Mouse (Mus musculus) embryonic facial prominence, embryonic 11.5 days (tissue): ENCODE measurements around the gene Gm21983. TPM values are rescaled to one million over a fixed set of nuclear protein-coding genes. Genes with fewer than 3 reads are reported as not detected.
A peak's percentile ranks its signal among the peaks of the same experiment; 100 is the strongest.

ENCODE experiments used
- ATAC-seq: fragments of 200-750 bp; cut with Nextera tagmentation; replicated peaks from 2 replicates; pipeline ENCODE4 v1.8.0; 2017; ENCODE audit warnings: low read depth; ENCODE audit not compliant: insufficient number of reproducible peaks, low FRiP score, low TSS enrichment
- DNase-seq: peaks from one replicate; pipeline ENCODE4 v3.0.0-alpha.2; 2015; ENCODE audit warnings: low spot score
- H3K27ac ChIP-seq: fragments of 300-500 bp; sonication (generic); replicated peaks from 2 replicates; pipeline ENCODE4 v1.5.1; 2014; ENCODE audit warnings: mild to moderate bottlenecking, low read depth, low read length, control low read depth
- H3K27me3 ChIP-seq: fragments of 300-500 bp; sonication (generic); 2 replicates; pipeline ENCODE4 v1.6.1; 2014; ENCODE audit warnings: mild to moderate bottlenecking, low read length, moderate library complexity, mixed read lengths; ENCODE audit not compliant: control insufficient read depth, insufficient read depth
- H3K36me3 ChIP-seq: fragments of 300-500 bp; sonication (generic); replicated peaks from 2 replicates; pipeline ENCODE4 v1.6.1; 2014; ENCODE audit warnings: low read depth, mild to moderate bottlenecking, low read length, moderate library complexity, mixed read lengths; ENCODE audit not compliant: control insufficient read depth, insufficient read depth
- H3K4me1 ChIP-seq: fragments of 300-500 bp; sonication (generic); 2 replicates; pipeline ENCODE4 v1.6.1; 2014; ENCODE audit warnings: low read length, mixed read lengths; ENCODE audit not compliant: control insufficient read depth, insufficient read depth
- H3K4me2 ChIP-seq: fragments of 300-500 bp; sonication (generic); 2 replicates; pipeline ENCODE4 v1.6.1; 2014; ENCODE audit warnings: low read depth, mild to moderate bottlenecking, control low read depth, low read length, moderate library complexity
- H3K4me3 ChIP-seq: fragments of 300-500 bp; sonication (generic); 2 replicates; pipeline ENCODE4 v1.5.1; 2014; ENCODE audit warnings: low read depth, low read length, control low read depth
- H3K9ac ChIP-seq: fragments of 300-500 bp; sonication (generic); replicated peaks from 2 replicates; pipeline ENCODE4 v1.6.1; 2014; ENCODE audit warnings: mild to moderate bottlenecking, control low read depth, low read length
- H3K9me3 ChIP-seq: fragments of 300-500 bp; sonication (generic); replicated peaks from 2 replicates; pipeline ENCODE4 v1.6.1; 2016; ENCODE audit warnings: mild to moderate bottlenecking, low read length, inconsistent platforms, mixed read lengths; ENCODE audit not compliant: control insufficient read depth
- WGBS: fragments of 180-500 bp; shearing (Covaris S2); extraction: QIAGEN DNeasy Blood & Tissue Kit; methylation state at CpG from one replicate; pipeline ENCODE4 v1.1.7; 2014; 5-methylcytosine and 5-hydroxymethylcytosine counted together
- polyA plus RNA-seq: library from polyadenylated mRNA; unstranded; fragments of >200 nt; fragmentation: Nextera tagmentation; extraction: Ambion mirVana; gene quantifications from 2 replicates; pipeline ENCODE4 v1.2.1, GENCODE M21; 2014

The Gm21983 gene
- polyA plus RNA-seq, 1 experiment from 2014 or later: not detected

GRCm38 (mm10) chr7:27164112-27164947 is 16.6 kb downstream of the Gm21983 start:
- Histone ChIP-seq H3K27ac (no peak overlapping the region), H3K4me3 (no peak overlapping the region), H3K36me3 (peaks cover 6% of the 10 kb centered on the region), H3K4me1 (peaks cover 11% of the 10 kb centered on the region), H3K9me3 (no peaks in the 10 kb centered on the region), H3K27me3 (no peaks in the 10 kb centered on the region), H3K9ac (peak overlapping the region; percentile 10; the same call in 1 of the 2 replicates), H3K4me2 (peak overlapping the region; percentile 25)
- WGBS: 84% methylated on average over 33 of the region's 33 CpGs
- DNase-seq (no peak), ATAC-seq (no peak)

DNA sequence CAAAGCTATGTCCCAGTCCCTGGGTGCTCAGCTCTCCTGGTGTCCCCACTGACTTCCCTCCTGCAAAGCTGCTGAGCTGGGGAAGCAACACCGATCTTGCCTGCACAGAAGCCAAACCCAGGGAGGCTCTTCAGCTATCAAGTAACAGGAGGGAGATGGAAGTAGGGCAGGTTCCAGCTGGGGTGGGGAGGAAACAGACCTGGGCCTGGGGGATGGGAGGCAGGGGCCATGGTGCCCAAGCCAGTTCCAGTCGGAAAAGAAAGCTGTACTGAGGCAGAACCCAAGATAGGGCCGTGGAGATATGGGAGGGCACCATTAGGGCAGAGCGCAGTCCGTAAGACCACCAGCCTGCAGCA is 17.5 kb downstream of the Gm21983 start:
- Histone ChIP-seq H3K9ac (no peak overlapping the region; the same call in 1 of the 2 replicates), H3K36me3 (peaks cover 15% of the 10 kb centered on the region), H3K27ac (no peak overlapping the region), H3K27me3 (no peaks in the 10 kb centered on the region), H3K4me2 (no peak overlapping the region), H3K4me1 (peaks cover 11% of the 10 kb centered on the region), H3K4me3 (no peak overlapping the region), H3K9me3 (no peaks in the 10 kb centered on the region)
- DNase-seq (no peak), ATAC-seq (no peak)
- WGBS: 75% methylated on average over 5 of the region's 5 CpGs

- no peak for DNase-seq
- H3K9ac ChIP-seq: no peak overlapping the region; the same call in 1 of the 2 replicates
- H3K9me3 ChIP-seq: no peaks in the 10 kb centered on the region
- 91% methylated on average over 5 of the region's 5 CpGs for WGBS
- H3K27ac ChIP-seq: no peak overlapping the region
- H3K27me3 ChIP-seq: no peaks in the 10 kb centered on the region
- H3K4me1 ChIP-seq: peaks cover 11% of the 10 kb centered on the region
- no peak overlapping the region for H3K4me2 ChIP-seq
- H3K36me3 ChIP-seq: peaks cover 15% of the 10 kb centered on the region
- no peak overlapping the region for H3K4me3 ChIP-seq
- ATAC-seq: no peak
These were observed 18.0 kb downstream of the Gm21983 start for GRCm38 (mm10) chr7:27162780-27163449.

GRCm38 (mm10) chr7:27161744-27162143 is 19.1 kb downstream of the Gm21983 start:
- no peak overlapping the region for H3K27ac ChIP-seq
- no peaks in the 10 kb centered on the region for H3K27me3 ChIP-seq
- H3K4me1 ChIP-seq: peaks cover 11% of the 10 kb centered on the region
- WGBS: 82% methylated on average over 4 of the region's 4 CpGs
- H3K36me3 ChIP-seq: peaks cover 15% of the 10 kb centered on the region
- H3K4me3 ChIP-seq: no peak overlapping the region
- no peak overlapping the region for H3K4me2 ChIP-seq
- no peak overlapping the region; the same call in 1 of the 2 replicates for H3K9ac ChIP-seq
- H3K9me3 ChIP-seq: no peaks in the 10 kb centered on the region
- ATAC-seq: no peak
- DNase-seq: no peak

DNA sequence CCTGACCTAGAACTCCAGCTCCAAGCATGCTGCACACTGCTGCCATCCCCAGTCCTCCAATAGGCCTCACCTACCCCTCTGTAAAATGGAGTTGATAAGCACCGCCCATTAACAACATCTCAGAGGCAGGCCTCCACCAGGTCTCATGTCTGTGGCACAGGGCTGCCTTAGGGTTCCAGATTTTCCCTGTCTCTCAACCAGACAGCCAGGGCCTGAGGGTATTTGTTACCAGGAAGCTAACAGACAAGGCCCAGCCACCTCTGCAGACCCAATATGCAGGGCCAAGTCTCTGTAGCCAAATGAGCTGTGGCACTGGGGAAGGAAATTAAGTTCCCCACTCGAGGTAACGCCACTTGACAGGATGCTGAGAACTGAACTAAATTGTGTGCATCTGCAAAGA is 20.0 kb downstream of the Gm21983 start:
- H3K4me2 ChIP-seq: no peak overlapping the region
- H3K9me3 ChIP-seq: no peaks in the 10 kb centered on the region
- no peaks in the 10 kb centered on the region for H3K27me3 ChIP-seq
- H3K36me3 ChIP-seq: peaks cover 15% of the 10 kb centered on the region
- H3K4me3 ChIP-seq: no peak overlapping the region
- DNase-seq: no peak
- no peak overlapping the region for H3K27ac ChIP-seq
- 86% methylated on average over 3 of the region's 3 CpGs for WGBS
- peaks cover 11% of the 10 kb centered on the region for H3K4me1 ChIP-seq
- ATAC-seq: no peak
- H3K9ac ChIP-seq: no peak overlapping the region

- Histone ChIP-seq H3K27ac (no peak overlapping the region), H3K36me3 (peaks cover 15% of the 10 kb centered on the region)
These were observed 21.0 kb downstream of the Gm21983 start for GRCm38 (mm10) chr7:27159882-27160281.

GRCm38 (mm10) chr7:27159256-27159655 is 21.6 kb downstream of the Gm21983 start:
- Histone ChIP-seq H3K4me2 (no peak overlapping the region), H3K27ac (no peak overlapping the region), H3K9me3 (no peaks in the 10 kb centered on the region), H3K4me1 (no peaks in the 10 kb centered on the region; the same call in none of the 2 replicates), H3K36me3 (peaks cover 11% of the 10 kb centered on the region), H3K4me3 (no peak overlapping the region), H3K27me3 (no peaks in the 10 kb centered on the region), H3K9ac (no peak overlapping the region)
- 93% methylated on average over 6 of the region's 6 CpGs for WGBS
- DNase-seq (no peak), ATAC-seq (no peak)

More at GRCm38 (mm10) chr7:27159882-27160281, 21.0 kb downstream of the Gm21983 start:
- Histone ChIP-seq H3K9me3 (no peaks in the 10 kb centered on the region), H3K4me1 (peaks cover 5% of the 10 kb centered on the region), H3K4me3 (no peak overlapping the region), H3K27me3 (no peaks in the 10 kb centered on the region), H3K4me2 (no peak overlapping the region), H3K9ac (no peak overlapping the region)
- ATAC-seq: peak; percentile 89
- DNase-seq: peak; percentile 86
- 16% methylated on average over 8 of the region's 8 CpGs for WGBS

- no peaks in the 10 kb centered on the region for H3K9me3 ChIP-seq
- no peaks in the 10 kb centered on the region for H3K4me1 ChIP-seq
- WGBS: 95% methylated on average over 9 of the region's 9 CpGs
- DNase-seq: no peak
- no peak overlapping the region for H3K9ac ChIP-seq
- ATAC-seq: no peak
- H3K27ac ChIP-seq: no peak overlapping the region
- peaks cover 11% of the 10 kb centered on the region for H3K36me3 ChIP-seq
- H3K27me3 ChIP-seq: no peaks in the 10 kb centered on the region
- no peak overlapping the region for H3K4me3 ChIP-seq
- H3K4me2 ChIP-seq: no peak overlapping the region
These were observed 22.7 kb downstream of the Gm21983 start for GRCm38 (mm10) chr7:27158171-27158570.
